Mouse (Mus musculus): ENCODE results near the gene Ube2t. TPM values are rescaled to one million over a fixed set of nuclear protein-coding genes. Genes with fewer than 3 reads are reported as not detected.

Ube2t gene
- polyA plus RNA-seq (2017; shearing (Covaris generic)), result 23.9 TPM

GRCm38 (mm10) chr1:134962053-134962803 is at the start of gene Ube2t:
Ube2t (plus strand) TSS chr1:134962565.

GRCm38 (mm10) chr1:134955637-134956176 is 6.7 kb upstream of the Ube2t start, which contains the start of gene Ppp1r12b:
Ppp1r12b (minus strand) TSS chr1:134955942.

Other genes with a start within 250 kb of the Ube2t start
- gene Ppp1r12b, start 6.6 kb upstream of the Ube2t start, polyA plus RNA-seq (2017; shearing (Covaris generic)), result 11.9 TPM
- 0.29 TPM for gene Lgr6, start 142.7 kb downstream of the Ube2t start, polyA plus RNA-seq (2017; shearing (Covaris generic))
- 74.2 TPM for gene Ptpn7, start 170.1 kb downstream of the Ube2t start, polyA plus RNA-seq (2017; shearing (Covaris generic))
- gene Arl8a, start 184.3 kb downstream of the Ube2t start, polyA plus RNA-seq (2017; shearing (Covaris generic)), result 66.2 TPM
- not detected for gene Gpr37l1, start 205.1 kb downstream of the Ube2t start, polyA plus RNA-seq (2017; shearing (Covaris generic))